Mouse (Mus musculus) adrenal gland, adult 2 months (tissue): ENCODE measurements around the gene Rftn2. TPM values are rescaled to one million over a fixed set of nuclear protein-coding genes. Genes with fewer than 3 reads are reported as not detected.

ENCODE experiments used
- DNase-seq: peaks from one replicate; pipeline ENCODE4 v3.0.0; 2021
- long read RNA-seq: library from polyadenylated mRNA; stranded (forward); transcript quantifications from one replicate; pipeline ENCODE4 v2.0.0, GENCODE M21; 2021
- polyA plus RNA-seq: library from polyadenylated mRNA; depleted of rRNA; stranded (reverse); fragments of >200 nt; gene quantifications from 2 replicates; pipeline ENCODE4 v1.2.3, GENCODE M21; 2012; rRNA removed
- total RNA-seq, 2 experiments: library from RNA; stranded (reverse); gene quantifications; 2 replicates each; pipeline ENCODE4 v1.2.3; 2021

The Rftn2 gene
- total RNA-seq (10 to 100 TPM; 13.5 to 27.1 TPM), polyA plus RNA-seq (2.0 and 2.1 TPM in 2 replicates)
- long read RNA-seq, transcript Rftn2-201 (9 exons, 3,677 nt), result major isoform, 10 of 22 reads
- long read RNA-seq, partial matches to known transcripts, result 8 of 22 reads
- long read RNA-seq, other reads (novel, unspliced or antisense), result 4 of 22 reads

- peak; percentile 75 for DNase-seq
Measured at GRCm38 (mm10) chr1:55226011-55226857, at the start of gene Rftn2. Gene Rftn2, minus strand, starts transcription at chr1:55226782.

GRCm38 (mm10) chr1:55265447-55265846, 38.9 kb upstream of the Rftn2 start:
- no peak for DNase-seq

- DNase-seq, result no peak
Measured at GRCm38 (mm10) chr1:55264385-55264784, 37.8 kb upstream of the Rftn2 start.

- no peak for DNase-seq
Measured at GRCm38 (mm10) chr1:55246374-55246773, 19.8 kb upstream of the Rftn2 start.

GRCm38 (mm10) chr1:55239237-55239636, 12.7 kb upstream of the Rftn2 start:
- DNase-seq, result peak; percentile 37

GRCm38 (mm10) chr1:55238496-55238895, 11.9 kb upstream of the Rftn2 start:
- peak; percentile 24 for DNase-seq

- DNase-seq, result peak; percentile 56
Measured at GRCm38 (mm10) chr1:55237643-55238161, 11.1 kb upstream of the Rftn2 start.

GRCm38 (mm10) chr1:55236890-55237642, 10.5 kb upstream of the Rftn2 start, which contains the start of gene Mars2:
Gene Mars2, plus strand, starts transcription at chr1:55237177.
- peak; percentile 97 for DNase-seq

GRCm38 (mm10) chr1:55236487-55236886, 9.9 kb upstream of the Rftn2 start:
- no peak for DNase-seq

- no peak for DNase-seq
Measured at GRCm38 (mm10) chr1:55234910-55235520, 8.4 kb upstream of the Rftn2 start.

- no peak for DNase-seq
Measured at GRCm38 (mm10) chr1:55228256-55228884, 1.8 kb upstream of the Rftn2 start.

- no peak for DNase-seq
Measured at GRCm38 (mm10) chr1:55227376-55227775, 794 bp upstream of the Rftn2 start.

GRCm38 (mm10) chr1:55225398-55225797, 1.2 kb downstream of the Rftn2 start:
- no peak for DNase-seq

GRCm38 (mm10) chr1:55224111-55224510, 2.5 kb downstream of the Rftn2 start:
- no peak for DNase-seq

- DNase-seq, result no peak
Measured at GRCm38 (mm10) chr1:55223026-55223425, 3.6 kb downstream of the Rftn2 start.

GRCm38 (mm10) chr1:55221352-55221751, 5.2 kb downstream of the Rftn2 start:
- peak; percentile 64 for DNase-seq

- DNase-seq, result peak; percentile 69
Measured at GRCm38 (mm10) chr1:55217191-55217590, 9.4 kb downstream of the Rftn2 start.

- DNase-seq, result no peak
Measured at GRCm38 (mm10) chr1:55215185-55215813, 11.3 kb downstream of the Rftn2 start.

GRCm38 (mm10) chr1:55213936-55214335, 12.6 kb downstream of the Rftn2 start:
- no peak for DNase-seq

GRCm38 (mm10) chr1:55213475-55213874, 13.1 kb downstream of the Rftn2 start:
- DNase-seq, result no peak

GRCm38 (mm10) chr1:55212771-55213170, 13.8 kb downstream of the Rftn2 start:
- no peak for DNase-seq
